Comparison of ENCODE assay signal across 21 mouse cellular contexts in genomic region chr5:107545927-107546326, GRCm38 (mm10). TPM values are rescaled to one million over a fixed set of nuclear protein-coding genes. Genes with fewer than 3 reads are reported as not detected.
A peak's percentile ranks its signal among the peaks of the same experiment; 100 is the strongest.
DNase-seq lines count a peak whose midpoint lies in the region; ATAC-seq lines count a peak whose summit lies in the region.
"Had no signal": no experiment of that assay in that cellular context is flagged by ENCODE, and none has a peak within 500 bp of the region (broad histone marks: within the 10 kb centered on the region; RNA-seq: fewer than 3 reads in every experiment).

No protein-coding gene starts in this region.

- no peak overlapping the region for H3K9ac ChIP-seq in hindbrain, embryonic 16.5 days (ENCODE audit: low read depth, low read length)
- H3K9ac ChIP-seq: embryonic facial prominence, embryonic 13.5 days; heart, embryonic 12.5 days; hindbrain, embryonic 13.5 days; limb, embryonic 12.5 days; liver, embryonic 12.5 days; lung, embryonic 15.5 days; neural tube, embryonic 12.5 days had no signal

- H3K4me2 ChIP-seq in hindbrain, embryonic 16.5 days (ENCODE audit: low read length): no peak overlapping the region
- H3K4me2 ChIP-seq: embryonic facial prominence, embryonic 13.5 days; heart, embryonic 12.5 days; hindbrain, embryonic 13.5 days; limb, embryonic 12.5 days; liver, embryonic 12.5 days; lung, embryonic 15.5 days; neural tube, embryonic 12.5 days had no signal

- H3K4me3 ChIP-seq in hindbrain, embryonic 16.5 days (ENCODE audit: low read length): no peak overlapping the region
- H3K4me3 ChIP-seq: embryonic facial prominence, embryonic 13.5 days; heart, embryonic 12.5 days; hindbrain, embryonic 13.5 days; limb, embryonic 12.5 days; liver, embryonic 12.5 days; lung, embryonic 15.5 days; midbrain, embryonic 10.5 days; neural tube, embryonic 12.5 days had no signal

- no peaks in the 10 kb centered on the region for H3K9me3 ChIP-seq in hindbrain, embryonic 16.5 days (ENCODE audit: control insufficient read depth, low read length)
- H3K9me3 ChIP-seq: embryonic facial prominence, embryonic 13.5 days; heart, embryonic 12.5 days; hindbrain, embryonic 13.5 days; limb, embryonic 12.5 days; liver, embryonic 12.5 days; lung, embryonic 15.5 days; midbrain, embryonic 10.5 days; neural tube, embryonic 12.5 days had no signal

- peak; percentile 92 for ATAC-seq in inflammation-experienced regulatory T-cells, adult 6 months
- no peak for ATAC-seq in hindbrain, embryonic 16.5 days
- ATAC-seq: forebrain, embryonic 16.5 days; intestine, embryonic 16.5 days; liver, embryonic 12.5 days had no signal

- H3K27me3 ChIP-seq in hindbrain, embryonic 16.5 days (replicated peaks; ENCODE audit: control insufficient read depth, insufficient read depth, low read length): no peaks in the 10 kb centered on the region
- H3K27me3 ChIP-seq: embryonic facial prominence, embryonic 13.5 days; heart, embryonic 12.5 days; hindbrain, embryonic 13.5 days; limb, embryonic 12.5 days; lung, embryonic 15.5 days; neural tube, embryonic 12.5 days had no signal

- no peak overlapping the region for H3K27ac ChIP-seq in hindbrain, embryonic 16.5 days (ENCODE audit: low read depth, low read length)
- H3K27ac ChIP-seq: embryonic facial prominence, embryonic 13.5 days; hindbrain, embryonic 13.5 days; kidney, postnatal 0 days; limb, embryonic 12.5 days; liver, embryonic 12.5 days; lung, embryonic 15.5 days; midbrain, embryonic 10.5 days; neural tube, embryonic 12.5 days had no signal

- no peaks in the 10 kb centered on the region for H3K4me1 ChIP-seq in hindbrain, embryonic 16.5 days (ENCODE audit: control insufficient read depth, insufficient read depth, low read depth, low read length)
- H3K4me1 ChIP-seq: lung, embryonic 15.5 days; neural tube, embryonic 12.5 days had no signal

- peak; percentile 5 for DNase-seq in thymus, postnatal 14 days
- DNase-seq in thymus, postnatal 10 days (ENCODE audit: low spot score in 2 of 2): no peak
- peak; percentile 67 for DNase-seq in T-cell, adult 2 months (ENCODE audit: low spot score)
- DNase-seq in spleen, postnatal 4 days (ENCODE audit: low spot score in 2 of 2): no peak
- DNase-seq in urinary bladder, postnatal 25 days (ENCODE audit: low spot score): no peak
- DNase-seq: cerebellum, adult 18-20 months; heart, postnatal 14 days; right cerebral cortex, adult 18-20 months had no signal

- WGBS in hindbrain, embryonic 16.5 days: 88% methylated on average over 4 of the region's 4 CpGs

- H3K36me3 ChIP-seq in hindbrain, embryonic 16.5 days (ENCODE audit: control insufficient read depth, insufficient read depth, low read length): no peaks in the 10 kb centered on the region; the same call in 1 of the 2 replicates

RNA-seq across cellular contexts. Expression of gene 1700028K03Rik, which starts 11.4 kb away (rescaled TPM):
- under 1 TPM; 0.20 to 0.34 (median 0.32) TPM for polyA plus RNA-seq in inflammation-experienced regulatory T-cells, adult 6 months (2017; shearing (Covaris generic))
- polyA plus RNA-seq in hindbrain, embryonic 16.5 days (2015; fragmentation: Nextera tagmentation; extraction: Ambion mirVana): 0.19 and 0.29 TPM in 2 replicates

RNA-seq across cellular contexts. Expression of gene Gm42669, which starts 38.5 kb away (rescaled TPM):
- 1 to 10 TPM in 2 of 3 experiments, under 1 TPM in 1; 0.63 to 1.5 (median 1.1) TPM for polyA plus RNA-seq in inflammation-experienced regulatory T-cells, adult 6 months (2017; shearing (Covaris generic))
- polyA plus RNA-seq in hindbrain, embryonic 16.5 days (2015; fragmentation: Nextera tagmentation; extraction: Ambion mirVana): 0.28 and 0.55 TPM in 2 replicates
- polyA plus RNA-seq: liver, embryonic 12.5 days had no signal

RNA-seq across cellular contexts. Expression of gene Rpap2, which starts 51.2 kb away (rescaled TPM):
- 10 to 100 TPM; 36.2 to 42.6 (median 42.6) TPM for polyA plus RNA-seq in inflammation-experienced regulatory T-cells, adult 6 months (2017; shearing (Covaris generic))
- 21.3 and 23.5 TPM in 2 replicates for polyA plus RNA-seq in hindbrain, embryonic 16.5 days (2015; fragmentation: Nextera tagmentation; extraction: Ambion mirVana)

RNA-seq across cellular contexts. Expression of gene Glmn, which starts 51.8 kb away (rescaled TPM):
- 10 to 100 TPM; 25.3 to 34.8 (median 29.2) TPM for polyA plus RNA-seq in inflammation-experienced regulatory T-cells, adult 6 months (2017; shearing (Covaris generic))
- 31.0 and 32.8 TPM in 2 replicates for polyA plus RNA-seq in hindbrain, embryonic 16.5 days (2015; fragmentation: Nextera tagmentation; extraction: Ambion mirVana)

Comparison
In these comparisons a context has a peak if more than half of its experiments do, and no peak if none do; other contexts are left out.
1. DNase-seq: peak in thymus, postnatal 14 days (single experiment) and T-cell, adult 2 months (single experiment); none in thymus, postnatal 10 days (0 of 2), spleen, postnatal 4 days (0 of 2) and urinary bladder, postnatal 25 days (single experiment).